Mouse (Mus musculus): ENCODE data around the gene Fanca. TPM values are rescaled to one million over a fixed set of nuclear protein-coding genes. Genes with fewer than 3 reads are reported as not detected.
A peak's percentile ranks its signal among the peaks of the same experiment; 100 is the strongest.

The Fanca gene
- total and polyA plus RNA-seq, 2 experiments from 2014 or later, result 6.7 to 37.1 TPM

DNA sequence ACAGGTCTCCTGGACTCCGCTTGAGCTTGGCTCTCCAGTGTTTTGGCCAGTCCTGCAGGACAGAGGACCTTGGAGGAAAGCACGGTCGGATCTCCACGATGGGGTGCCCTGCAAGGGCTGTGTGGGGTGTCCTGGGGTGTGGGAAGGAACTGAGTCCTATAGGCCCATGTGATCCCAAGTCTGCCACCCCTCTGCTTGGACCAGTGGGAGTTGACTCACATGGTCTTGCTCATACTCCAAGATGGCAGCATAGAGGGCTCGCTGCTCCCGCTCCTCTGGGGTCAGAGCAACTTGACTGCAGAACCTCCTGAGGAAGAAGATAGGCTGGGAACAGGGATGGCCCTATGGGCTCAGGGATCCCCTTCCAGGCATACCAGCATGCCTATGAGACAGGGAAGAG, 70.6 kb downstream of the Fanca start:
- H3K9ac ChIP-seq (replicated peaks; ENCODE audit: low read depth, low read length), result no peak overlapping the region
- DNase-seq (ENCODE audit: low spot score) (no peak), ATAC-seq (ENCODE audit: insufficient read depth, low read depth) (no peak)
- peaks cover 89% of the 10 kb centered on the region for H3K36me3 ChIP-seq (replicated peaks; ENCODE audit: control insufficient read depth, insufficient read depth, low read length)
- H3K4me1 ChIP-seq (ENCODE audit: control insufficient read depth, insufficient read depth), result no peaks in the 10 kb centered on the region
- no peaks in the 10 kb centered on the region for H3K27me3 ChIP-seq (ENCODE audit: control insufficient read depth, insufficient read depth, low read length)
- no peak overlapping the region for H3K4me3 ChIP-seq (ENCODE audit: low read depth, low read length)
- no peak for TF ChIP-seq CTCF (IDR thresholded peaks at IDR 0.05; ENCODE audit: low read depth)
- no peak for TF ChIP-seq EP300 (IDR thresholded peaks at IDR 0.05; ENCODE audit: low read depth)
- 91% methylated on average over 6 of the region's 6 CpGs for WGBS
- no peaks in the 10 kb centered on the region for H3K9me3 ChIP-seq (replicated peaks; ENCODE audit: control insufficient read depth, low read length)
- H3K4me2 ChIP-seq (ENCODE audit: low read depth, low read length), result no peak overlapping the region
- H3K27ac ChIP-seq (ENCODE audit: low read depth), result no peak overlapping the region

DNA sequence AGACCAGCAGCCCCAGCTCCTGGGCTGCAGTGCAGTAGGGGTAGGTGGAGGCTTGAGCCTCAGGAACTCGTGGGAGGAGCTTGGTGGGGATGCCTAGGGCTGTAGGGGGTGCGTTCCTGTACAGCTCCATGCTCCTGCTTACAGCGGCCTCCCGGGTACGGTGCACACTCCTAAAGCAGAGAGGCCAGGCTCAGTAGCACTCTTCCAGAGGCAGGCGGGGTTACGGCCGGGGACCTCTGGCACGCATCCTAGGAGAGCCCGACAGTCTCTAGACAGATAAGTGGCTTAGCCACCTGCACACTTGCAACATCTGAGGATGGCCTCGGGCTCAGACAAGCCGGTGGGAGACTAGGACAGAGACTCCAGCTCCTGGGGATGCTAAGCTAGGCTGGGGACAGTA, 72.8 kb downstream of the Fanca start:
- DNase-seq (ENCODE audit: low spot score) (no peak), ATAC-seq (ENCODE audit: insufficient read depth, low read depth) (no peak)
- no peak overlapping the region for H3K27ac ChIP-seq (ENCODE audit: low read depth)
- no peak for TF ChIP-seq CTCF (IDR thresholded peaks at IDR 0.05; ENCODE audit: low read depth)
- TF ChIP-seq EP300 (IDR thresholded peaks at IDR 0.05; ENCODE audit: low read depth), result no peak
- H3K4me1 ChIP-seq (ENCODE audit: control insufficient read depth, insufficient read depth), result no peaks in the 10 kb centered on the region
- H3K9me3 ChIP-seq (replicated peaks; ENCODE audit: control insufficient read depth, low read length), result no peaks in the 10 kb centered on the region
- 72% methylated on average over 12 of the region's 12 CpGs for WGBS
- H3K36me3 ChIP-seq (replicated peaks; ENCODE audit: control insufficient read depth, insufficient read depth, low read length), result peaks cover 83% of the 10 kb centered on the region
- no peak overlapping the region for H3K9ac ChIP-seq (replicated peaks; ENCODE audit: low read depth, low read length)
- no peaks in the 10 kb centered on the region for H3K27me3 ChIP-seq (ENCODE audit: control insufficient read depth, insufficient read depth, low read length)
- no peak overlapping the region for H3K4me3 ChIP-seq (ENCODE audit: low read depth, low read length)
- H3K4me2 ChIP-seq (ENCODE audit: low read depth, low read length), result no peak overlapping the region

DNA sequence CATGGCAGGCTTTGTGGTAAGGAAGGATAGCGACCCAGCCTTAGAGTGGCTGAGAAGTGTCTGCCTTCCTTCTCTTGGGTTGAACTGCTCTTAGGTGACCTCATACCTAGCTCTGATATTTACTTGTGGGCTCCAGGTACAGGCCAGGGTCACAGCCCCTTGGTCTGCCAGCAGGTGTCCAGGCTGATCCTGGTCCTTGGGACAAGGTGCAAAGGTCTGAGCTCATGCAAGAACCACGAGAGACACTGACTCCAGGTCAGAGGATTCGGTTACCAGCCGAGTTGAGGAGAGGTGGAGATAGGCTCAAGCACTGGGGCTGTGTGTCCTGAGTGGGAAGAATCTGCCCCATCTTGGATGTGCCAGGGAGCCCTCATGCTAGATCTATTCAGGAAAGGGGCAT, 74.0 kb downstream of the Fanca start:
- no peaks in the 10 kb centered on the region for H3K4me1 ChIP-seq (ENCODE audit: control insufficient read depth, insufficient read depth)
- no peak overlapping the region for H3K27ac ChIP-seq (ENCODE audit: low read depth)
- H3K9me3 ChIP-seq (replicated peaks; ENCODE audit: control insufficient read depth, low read length), result no peaks in the 10 kb centered on the region
- WGBS, result 86% methylated on average over 4 of the region's 4 CpGs
- H3K9ac ChIP-seq (replicated peaks; ENCODE audit: low read depth, low read length), result no peak overlapping the region
- H3K27me3 ChIP-seq (ENCODE audit: control insufficient read depth, insufficient read depth, low read length), result no peaks in the 10 kb centered on the region
- H3K4me3 ChIP-seq (ENCODE audit: low read depth, low read length), result no peak overlapping the region
- no peak overlapping the region for H3K4me2 ChIP-seq (ENCODE audit: low read depth, low read length)
- TF ChIP-seq CTCF (IDR thresholded peaks at IDR 0.05; ENCODE audit: low read depth), result no peak
- TF ChIP-seq EP300 (IDR thresholded peaks at IDR 0.05; ENCODE audit: low read depth), result no peak
- peaks cover 71% of the 10 kb centered on the region for H3K36me3 ChIP-seq (replicated peaks; ENCODE audit: control insufficient read depth, insufficient read depth, low read length)
- DNase-seq (ENCODE audit: low spot score) (no peak), ATAC-seq (ENCODE audit: insufficient read depth, low read depth) (no peak)

DNA sequence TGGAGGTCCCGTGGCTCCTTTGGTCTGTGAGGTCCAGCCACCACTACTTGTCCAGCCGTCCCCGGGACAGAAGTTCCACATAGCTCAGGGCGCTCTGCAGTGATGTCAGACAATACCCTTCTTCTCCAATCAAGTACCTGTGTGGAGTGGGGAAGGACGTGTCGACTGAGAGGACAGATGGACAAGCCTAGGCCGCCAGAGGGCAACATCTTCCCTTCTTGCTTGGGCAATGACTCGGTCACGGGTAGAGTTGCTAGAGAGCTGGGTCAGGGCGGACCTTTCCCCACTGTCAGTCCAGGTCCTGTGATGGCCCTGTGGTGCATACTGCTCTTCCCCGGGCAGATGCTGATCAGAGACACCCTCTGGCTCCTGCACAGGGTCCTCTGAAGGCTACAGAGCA, 75.3 kb downstream of the Fanca start:
- Histone ChIP-seq H3K36me3 (replicated peaks; ENCODE audit: control insufficient read depth, insufficient read depth, low read length) (peaks cover 58% of the 10 kb centered on the region), H3K27me3 (ENCODE audit: control insufficient read depth, insufficient read depth, low read length) (no peaks in the 10 kb centered on the region), H3K4me3 (ENCODE audit: low read depth, low read length) (no peak overlapping the region), H3K9ac (replicated peaks; ENCODE audit: low read depth, low read length) (no peak overlapping the region), H3K27ac (ENCODE audit: low read depth) (no peak overlapping the region), H3K4me2 (ENCODE audit: low read depth, low read length) (no peak overlapping the region), H3K4me1 (ENCODE audit: control insufficient read depth, insufficient read depth) (no peaks in the 10 kb centered on the region), H3K9me3 (replicated peaks; ENCODE audit: control insufficient read depth, low read length) (no peaks in the 10 kb centered on the region)
- ATAC-seq (ENCODE audit: insufficient read depth, low read depth) (no peak), DNase-seq (ENCODE audit: low spot score) (no peak)
- peak; percentile 5; the same call in 1 of the 2 replicates for TF ChIP-seq CTCF (IDR thresholded peaks at IDR 0.05; ENCODE audit: low read depth)
- no peak for TF ChIP-seq EP300 (IDR thresholded peaks at IDR 0.05; ENCODE audit: low read depth)
- 68% methylated on average over 11 of the region's 11 CpGs for WGBS

DNA sequence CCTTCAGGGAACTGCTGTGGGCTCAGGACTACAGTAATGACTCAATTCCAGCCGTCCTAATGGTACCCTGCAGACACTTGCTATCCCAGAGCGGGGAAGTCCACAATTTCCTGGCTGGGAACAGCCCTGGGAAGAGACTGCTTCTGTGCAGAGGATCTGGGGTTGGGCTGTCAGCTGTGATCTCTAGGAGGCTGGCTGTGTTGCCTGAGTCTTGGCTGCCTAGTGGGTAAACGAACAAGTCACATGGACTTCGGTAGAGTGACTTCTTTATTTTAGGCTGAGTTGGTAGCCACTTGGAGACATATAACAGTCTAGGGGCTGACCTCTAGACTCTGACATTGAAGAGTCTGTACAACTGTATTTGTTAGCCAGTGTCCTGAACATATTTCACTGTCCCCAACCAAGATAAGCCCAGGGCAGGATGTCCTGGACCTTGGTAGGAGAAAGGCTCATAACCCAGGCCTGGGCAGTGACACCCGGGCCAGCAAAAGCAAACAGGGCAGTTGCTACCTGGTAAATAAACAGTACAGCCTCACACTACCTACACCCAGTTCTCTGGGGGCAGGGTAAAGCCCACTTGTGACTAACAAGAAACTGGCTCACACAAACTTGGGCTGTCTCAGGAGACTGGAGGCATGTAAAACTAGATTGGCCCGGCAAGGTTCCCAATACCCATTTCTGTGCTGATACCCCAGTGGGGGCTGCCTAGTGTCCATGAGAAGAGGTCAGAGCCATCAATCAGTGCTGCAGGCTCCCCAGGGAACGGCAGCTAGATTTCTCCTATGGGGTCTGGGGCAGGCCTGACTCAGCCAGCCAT, 76.1 kb downstream of the Fanca start:
- H3K27ac ChIP-seq (ENCODE audit: low read depth), result no peak overlapping the region
- no peaks in the 10 kb centered on the region for H3K4me1 ChIP-seq (ENCODE audit: control insufficient read depth, insufficient read depth)
- no peaks in the 10 kb centered on the region for H3K9me3 ChIP-seq (replicated peaks; ENCODE audit: control insufficient read depth, low read length)
- no peaks in the 10 kb centered on the region for H3K27me3 ChIP-seq (ENCODE audit: control insufficient read depth, insufficient read depth, low read length)
- no peak for DNase-seq (ENCODE audit: low spot score)
- no peak overlapping the region for H3K9ac ChIP-seq (replicated peaks; ENCODE audit: low read depth, low read length)
- TF ChIP-seq EP300 (IDR thresholded peaks at IDR 0.05; ENCODE audit: low read depth), result no peak
- no peak for TF ChIP-seq CTCF (IDR thresholded peaks at IDR 0.05; ENCODE audit: low read depth)
- no peak for ATAC-seq (ENCODE audit: insufficient read depth, low read depth)
- 80% methylated on average over 7 of the region's 7 CpGs for WGBS
- H3K4me3 ChIP-seq (ENCODE audit: low read depth, low read length), result no peak overlapping the region
- H3K36me3 ChIP-seq (replicated peaks; ENCODE audit: control insufficient read depth, insufficient read depth, low read length), result peaks cover 51% of the 10 kb centered on the region
- no peak overlapping the region for H3K4me2 ChIP-seq (ENCODE audit: low read depth, low read length)

DNA sequence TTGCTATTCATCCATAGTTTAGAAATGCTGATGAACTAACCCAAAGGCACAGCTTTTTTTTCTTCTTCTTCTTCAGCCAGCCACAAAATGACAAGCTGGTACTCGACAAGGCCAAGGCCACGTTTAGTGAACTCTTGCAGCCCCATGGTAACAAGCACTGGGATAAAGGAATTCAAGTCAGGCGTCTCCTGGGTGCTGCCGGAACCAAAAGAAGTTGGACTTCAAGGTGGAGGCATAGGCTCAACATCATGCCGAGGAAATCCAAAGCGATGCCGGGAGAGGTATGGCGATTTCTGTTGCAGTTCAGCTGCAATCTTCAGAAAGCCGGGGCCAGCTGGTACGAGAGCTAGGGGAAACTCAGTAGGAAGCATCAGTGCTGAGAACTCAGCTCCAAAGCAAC, 79.0 kb downstream of the Fanca start:
- no peak for DNase-seq (ENCODE audit: low spot score)
- H3K4me1 ChIP-seq (ENCODE audit: control insufficient read depth, insufficient read depth), result peaks cover 10% of the 10 kb centered on the region
- TF ChIP-seq CTCF (IDR thresholded peaks at IDR 0.05; ENCODE audit: low read depth) (no peak), EP300 (IDR thresholded peaks at IDR 0.05; ENCODE audit: low read depth) (no peak)
- no peak for ATAC-seq (ENCODE audit: insufficient read depth, low read depth)
- H3K36me3 ChIP-seq (replicated peaks; ENCODE audit: control insufficient read depth, insufficient read depth, low read length), result peaks cover 22% of the 10 kb centered on the region
- no peak overlapping the region for H3K9ac ChIP-seq (replicated peaks; ENCODE audit: low read depth, low read length)
- no peaks in the 10 kb centered on the region for H3K9me3 ChIP-seq (replicated peaks; ENCODE audit: control insufficient read depth, low read length)
- H3K27ac ChIP-seq (ENCODE audit: low read depth), result no peak overlapping the region
- 0 out of 2 replicates have a peak, but pooled peaks cover 3% of the 10 kb centered on the region for H3K27me3 ChIP-seq (ENCODE audit: control insufficient read depth, insufficient read depth, low read length)
- H3K4me2 ChIP-seq (ENCODE audit: low read depth, low read length), result no peak overlapping the region
- 88% methylated on average over 10 of the region's 10 CpGs for WGBS
- H3K4me3 ChIP-seq (ENCODE audit: low read depth, low read length), result no peak overlapping the region
